Mouse (Mus musculus) ES-E14 (cell line): ENCODE results near the gene Dock9.

ENCODE experiments used
- MAFK ChIP-seq: IDR thresholded peaks from 2 replicates; pipeline ENCODE4 v1.6.1; 2014; ENCODE audit warnings: mild to moderate bottlenecking, low read depth, low read length, inconsistent platforms; ENCODE audit not compliant: insufficient read depth
- ZC3H11A ChIP-seq: IDR thresholded peaks from 2 replicates; pipeline ENCODE4 v1.6.1; 2012; ENCODE audit warnings: low read depth, mild to moderate bottlenecking, inconsistent platforms, low read length, borderline replicate concordance
- ZNF384 ChIP-seq: IDR thresholded peaks from 2 replicates; pipeline ENCODE4 v1.6.1; 2012; ENCODE audit warnings: low read depth, low read length, inconsistent platforms

- TF ChIP-seq ZNF384, result no peak
- no peak for TF ChIP-seq ZC3H11A
- TF ChIP-seq MAFK, result no peak
Observed at GRCm38 (mm10) chr14:121494238-121494637, 303.4 kb downstream of the Dock9 start.
